Mouse (Mus musculus): ENCODE measurements around the gene Phex. TPM values are rescaled to one million over a fixed set of nuclear protein-coding genes. Genes with fewer than 3 reads are reported as not detected.

The Phex gene
- polyA plus RNA-seq (2015; fragmentation: Illumina TruSeq; extraction: RNeasy Lipid Tissue Mini Kit (QIAGEN cat#74804); ENCODE audit: insufficient read depth, low replicate concordance) = 0.14 TPM

GRCm38 (mm10) chrX:157415212-157415611 lies at the start of gene Phex:
TSS of gene Phex (minus strand) at chrX:157415312.

Other genes starting within 250 kb of the Phex start
- gene Sms, start 77.0 kb upstream of the Phex start, polyA plus RNA-seq (2015; fragmentation: Illumina TruSeq; extraction: RNeasy Lipid Tissue Mini Kit (QIAGEN cat#74804); ENCODE audit: insufficient read depth, low replicate concordance) = 98.5 TPM
- 7.4 TPM for gene Yy2, start 153.7 kb upstream of the Phex start, polyA plus RNA-seq (2015; fragmentation: Illumina TruSeq; extraction: RNeasy Lipid Tissue Mini Kit (QIAGEN cat#74804); ENCODE audit: insufficient read depth, low replicate concordance)
- gene Mbtps2, start 183.4 kb upstream of the Phex start, polyA plus RNA-seq (2015; fragmentation: Illumina TruSeq; extraction: RNeasy Lipid Tissue Mini Kit (QIAGEN cat#74804); ENCODE audit: insufficient read depth, low replicate concordance) = 27.3 TPM

Data from spleen, adult 10 weeks (tissue).